Mouse (Mus musculus): ENCODE data around the gene S1pr2. TPM values are rescaled to one million over a fixed set of nuclear protein-coding genes. Genes with fewer than 3 reads are reported as not detected.
"Not testable (repeated sequence)": the region's sequence is repeated elsewhere in the genome, so short reads cannot be mapped to it uniquely, and the experiment has no call there.

The S1pr2 gene
- polyA plus RNA-seq, 1 experiment from 2014 or later, result 16.9 TPM

GRCm38 (mm10) chr9:21012368-21012767 lies 35.8 kb upstream of the S1pr2 start:
- peaks cover 16% of the 10 kb centered on the region for H3K36me3 ChIP-seq
- 38% methylated on average over 1 of the region's 1 CpGs for WGBS
- no peaks in the 10 kb centered on the region for H3K9me3 ChIP-seq (replicated peaks)
- peak overlapping the region; percentile 69 for H3K27ac ChIP-seq
- ATAC-seq (replicated peaks; ENCODE audit: insufficient number of reproducible peaks, insufficient read depth, low FRiP score, low read depth), result no peak
- H3K27me3 ChIP-seq, result peaks cover 25% of the 10 kb centered on the region
- no peak overlapping the region for H3K4me2 ChIP-seq
- no peak overlapping the region for H3K4me3 ChIP-seq
- no peak overlapping the region for H3K9ac ChIP-seq
- H3K4me1 ChIP-seq (replicated peaks), result peaks cover 28% of the 10 kb centered on the region

- peak; percentile 45; the same call in 1 of the 2 replicates for ATAC-seq (replicated peaks; ENCODE audit: insufficient number of reproducible peaks, insufficient read depth, low FRiP score, low read depth)
- H3K9me3 ChIP-seq (replicated peaks), result no peaks in the 10 kb centered on the region
- H3K4me1 ChIP-seq (replicated peaks), result peaks cover 24% of the 10 kb centered on the region
- peaks cover 21% of the 10 kb centered on the region for H3K27me3 ChIP-seq
- H3K4me2 ChIP-seq, result no peak overlapping the region
- WGBS, result 40% methylated on average over 5 of the region's 5 CpGs
- peaks cover 21% of the 10 kb centered on the region for H3K36me3 ChIP-seq
- no peak overlapping the region for H3K9ac ChIP-seq
- H3K4me3 ChIP-seq, result no peak overlapping the region
- H3K27ac ChIP-seq, result peak overlapping the region; percentile 69
Measured at GRCm38 (mm10) chr9:21011846-21012312, 35.3 kb upstream of the S1pr2 start.

- ATAC-seq (replicated peaks; ENCODE audit: insufficient number of reproducible peaks, insufficient read depth, low FRiP score, low read depth); H3K9me3 ChIP-seq (replicated peaks); H3K4me2 ChIP-seq; H3K4me3 ChIP-seq; H3K9ac ChIP-seq: not testable (repeated sequence)
- Histone ChIP-seq H3K27ac (peak overlapping the region; percentile 69; the same call in 1 of the 2 replicates), H3K4me1 (replicated peaks) (peaks cover 19% of the 10 kb centered on the region), H3K27me3 (peaks cover 14% of the 10 kb centered on the region; the same call in 1 of the 2 replicates), H3K36me3 (peaks cover 28% of the 10 kb centered on the region)
- WGBS, result 70% methylated on average over 9 of the region's 9 CpGs
Measured at GRCm38 (mm10) chr9:21010939-21011541, 34.5 kb upstream of the S1pr2 start.

GRCm38 (mm10) chr9:21010362-21010761 lies 33.8 kb upstream of the S1pr2 start:
- no peak overlapping the region for H3K4me3 ChIP-seq
- H3K9me3 ChIP-seq (replicated peaks), result no peaks in the 10 kb centered on the region
- no peak for ATAC-seq (replicated peaks; ENCODE audit: insufficient number of reproducible peaks, insufficient read depth, low FRiP score, low read depth)
- H3K4me1 ChIP-seq (replicated peaks), result peaks cover 12% of the 10 kb centered on the region
- no peak overlapping the region for H3K9ac ChIP-seq
- WGBS, result 32% methylated on average over 2 of the region's 2 CpGs
- H3K36me3 ChIP-seq, result peaks cover 33% of the 10 kb centered on the region
- H3K27me3 ChIP-seq, result peaks cover 8% of the 10 kb centered on the region; the same call in 1 of the 2 replicates
- no peak overlapping the region for H3K27ac ChIP-seq
- H3K4me2 ChIP-seq, result no peak overlapping the region

GRCm38 (mm10) chr9:21008007-21008406 lies 31.4 kb upstream of the S1pr2 start:
- Histone ChIP-seq H3K27me3 (no peaks in the 10 kb centered on the region), H3K4me1 (replicated peaks) (peaks cover 11% of the 10 kb centered on the region), H3K9ac (no peak overlapping the region), H3K9me3 (replicated peaks) (no peaks in the 10 kb centered on the region), H3K4me3 (no peak overlapping the region), H3K27ac (no peak overlapping the region), H3K4me2 (no peak overlapping the region), H3K36me3 (peaks cover 42% of the 10 kb centered on the region)
- 78% methylated on average over 7 of the region's 7 CpGs for WGBS
- no peak for ATAC-seq (replicated peaks; ENCODE audit: insufficient number of reproducible peaks, insufficient read depth, low FRiP score, low read depth)

GRCm38 (mm10) chr9:21007313-21007952 lies 30.9 kb upstream of the S1pr2 start:
- no peak overlapping the region for H3K9ac ChIP-seq
- no peaks in the 10 kb centered on the region for H3K27me3 ChIP-seq
- peaks cover 11% of the 10 kb centered on the region for H3K4me1 ChIP-seq (replicated peaks)
- H3K27ac ChIP-seq, result no peak overlapping the region
- WGBS, result 92% methylated on average over 10 of the region's 10 CpGs
- H3K4me3 ChIP-seq, result no peak overlapping the region
- H3K9me3 ChIP-seq (replicated peaks), result no peaks in the 10 kb centered on the region
- no peak for ATAC-seq (replicated peaks; ENCODE audit: insufficient number of reproducible peaks, insufficient read depth, low FRiP score, low read depth)
- H3K4me2 ChIP-seq, result no peak overlapping the region
- peaks cover 42% of the 10 kb centered on the region for H3K36me3 ChIP-seq

- H3K27me3 ChIP-seq, result no peaks in the 10 kb centered on the region
- H3K4me1 ChIP-seq (replicated peaks), result peaks cover 9% of the 10 kb centered on the region
- no peaks in the 10 kb centered on the region for H3K9me3 ChIP-seq (replicated peaks)
- H3K4me2 ChIP-seq, result peak within 1 kb of the TSS; percentile 88
- peak within 1 kb of the TSS; percentile 98 for H3K4me3 ChIP-seq
- peak within 1 kb of the TSS; percentile 86 for H3K9ac ChIP-seq
- peak within 1 kb of the TSS; percentile 90 for H3K27ac ChIP-seq
- under 1% methylated on average over 72 of the region's 72 CpGs for whole genome bisulfite sequencing
- H3K36me3 ChIP-seq, result peaks cover 32% of the 10 kb centered on the region
- peak; percentile 80 for ATAC-seq (replicated peaks; ENCODE audit: insufficient number of reproducible peaks, insufficient read depth, low FRiP score, low read depth)
Measured at GRCm38 (mm10) chr9:21002627-21003551, 26.3 kb upstream of the S1pr2 start, which contains the start of gene Mrpl4. Gene Mrpl4, plus strand, starts transcription at chr9:21002738.

GRCm38 (mm10) chr9:21002270-21002626 lies 25.7 kb upstream of the S1pr2 start:
- Histone ChIP-seq H3K9me3 (replicated peaks) (no peaks in the 10 kb centered on the region), H3K36me3 (peaks cover 25% of the 10 kb centered on the region), H3K4me3 (peak overlapping the region; percentile 98), H3K27ac (peak overlapping the region; percentile 90), H3K9ac (peak overlapping the region; percentile 86), H3K4me1 (replicated peaks) (peaks cover 9% of the 10 kb centered on the region), H3K27me3 (no peaks in the 10 kb centered on the region), H3K4me2 (peak overlapping the region; percentile 88)
- 0 out of 2 replicates have a peak, but pooled peaks have one; percentile 3 for ATAC-seq (replicated peaks; ENCODE audit: insufficient number of reproducible peaks, insufficient read depth, low FRiP score, low read depth)
- WGBS, result 10% methylated on average over 7 of the region's 7 CpGs

- no peak for ATAC-seq (replicated peaks; ENCODE audit: insufficient number of reproducible peaks, insufficient read depth, low FRiP score, low read depth)
- H3K4me2 ChIP-seq, result peak overlapping the region; percentile 88; the same call in 1 of the 2 replicates
- no peak overlapping the region for H3K4me3 ChIP-seq
- peaks cover 9% of the 10 kb centered on the region for H3K4me1 ChIP-seq (replicated peaks)
- H3K27ac ChIP-seq, result no peak overlapping the region
- no peaks in the 10 kb centered on the region for H3K27me3 ChIP-seq
- 67% methylated on average over 6 of the region's 6 CpGs for WGBS
- no peak overlapping the region for H3K9ac ChIP-seq
- H3K36me3 ChIP-seq, result peaks cover 20% of the 10 kb centered on the region
- no peaks in the 10 kb centered on the region for H3K9me3 ChIP-seq (replicated peaks)
Measured at GRCm38 (mm10) chr9:21001651-21002200, 25.1 kb upstream of the S1pr2 start.

- H3K9ac ChIP-seq, result 0 out of 2 replicates have a peak overlapping the region, but pooled peaks have one; percentile 12
- no peak overlapping the region for H3K4me3 ChIP-seq
- H3K4me2 ChIP-seq, result no peak overlapping the region
- H3K4me1 ChIP-seq (replicated peaks), result peaks cover 9% of the 10 kb centered on the region
- no peak overlapping the region for H3K27ac ChIP-seq
- H3K36me3 ChIP-seq, result peaks cover 12% of the 10 kb centered on the region; the same call in 1 of the 2 replicates
- H3K9me3 ChIP-seq (replicated peaks), result no peaks in the 10 kb centered on the region
- no peaks in the 10 kb centered on the region for H3K27me3 ChIP-seq
- ATAC-seq (replicated peaks; ENCODE audit: insufficient number of reproducible peaks, insufficient read depth, low FRiP score, low read depth), result no peak
Measured at GRCm38 (mm10) chr9:21000811-21001210, 24.2 kb upstream of the S1pr2 start.

GRCm38 (mm10) chr9:20998337-20998736 lies 21.8 kb upstream of the S1pr2 start:
- H3K4me3 ChIP-seq; H3K9ac ChIP-seq; H3K27me3 ChIP-seq; ATAC-seq (replicated peaks; ENCODE audit: insufficient number of reproducible peaks, insufficient read depth, low FRiP score, low read depth); H3K27ac ChIP-seq; H3K9me3 ChIP-seq (replicated peaks); H3K36me3 ChIP-seq; H3K4me1 ChIP-seq (replicated peaks); H3K4me2 ChIP-seq: not testable (repeated sequence)
- 60% methylated on average over 1 of the region's 1 CpGs for WGBS

Data from heart, embryonic 15.5 days (tissue).